Mouse (Mus musculus): Measurements from ENCODE around the gene Rsph9.

DNA sequence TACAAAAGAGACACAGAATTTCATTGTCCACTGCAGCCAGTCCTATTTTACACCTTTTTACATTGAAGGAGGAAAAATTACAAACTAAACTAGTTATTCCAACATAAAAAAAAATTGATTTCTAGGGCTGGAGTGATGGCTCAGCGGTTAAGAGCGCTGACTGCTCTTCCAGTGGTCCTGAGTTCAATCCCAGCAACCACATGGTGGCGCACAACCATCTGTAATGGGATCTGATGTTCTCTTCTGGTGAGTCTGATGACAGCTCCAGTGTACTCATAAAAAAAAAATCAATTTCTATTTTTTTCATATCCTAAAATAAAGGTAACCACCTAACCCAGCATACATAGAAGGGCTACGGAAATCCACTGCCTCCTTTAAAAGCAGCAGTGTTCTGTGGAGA is 38.3 kb upstream of the Rsph9 start:
- no peak for TF ChIP-seq MYOG (IDR thresholded peaks at IDR 0.05; ENCODE audit: control insufficient read depth, extremely low read depth, insufficient read length)
- TF ChIP-seq MYOD1 (IDR thresholded peaks at IDR 0.05; ENCODE audit: control insufficient read depth, insufficient read length, low read depth) = no peak
- no peak for TF ChIP-seq CTCF (IDR thresholded peaks at IDR 0.05; ENCODE audit: control insufficient read depth, insufficient read depth, insufficient read length)

Data from C2C12 (cell line).